Mouse (Mus musculus) intestine, postnatal 0 days (tissue): ENCODE results near the gene Rrp1b. TPM values are rescaled to one million over a fixed set of nuclear protein-coding genes. Genes with fewer than 3 reads are reported as not detected.

Source experiments
- ATAC-seq: fragments of 200-750 bp; cut with Nextera tagmentation; 2 replicates; pipeline ENCODE4 v1.8.0; 2017; ENCODE audit warnings: mild to moderate bottlenecking, moderate TSS enrichment, moderate library complexity
- H3K27ac ChIP-seq: fragments of 300-500 bp; sonication (generic); 2 replicates; pipeline ENCODE4 v1.5.1; 2014; ENCODE audit warnings: mild to moderate bottlenecking, low read depth, low read length, moderate library complexity
- H3K27me3 ChIP-seq: fragments of 300-500 bp; sonication (generic); replicated peaks from 2 replicates; pipeline ENCODE4 v1.6.1; 2014; ENCODE audit warnings: low read length, mixed read lengths; ENCODE audit not compliant: control insufficient read depth, insufficient read depth
- H3K36me3 ChIP-seq: fragments of 300-500 bp; sonication (generic); 2 replicates; pipeline ENCODE4 v1.6.1; 2014; ENCODE audit warnings: mild to moderate bottlenecking, moderate library complexity; ENCODE audit not compliant: control insufficient read depth, insufficient read depth
- H3K4me1 ChIP-seq: fragments of 300-500 bp; sonication (generic); replicated peaks from 2 replicates; pipeline ENCODE4 v1.6.1; 2014; ENCODE audit warnings: antibody characterized with exemption, low read length, mixed read lengths; ENCODE audit not compliant: control insufficient read depth, insufficient read depth
- H3K4me2 ChIP-seq: fragments of 300-500 bp; sonication (generic); replicated peaks from 2 replicates; pipeline ENCODE4 v1.6.1; 2014; ENCODE audit warnings: low read depth, mild to moderate bottlenecking, moderate library complexity
- H3K4me3 ChIP-seq: fragments of 300-500 bp; sonication (generic); 2 replicates; pipeline ENCODE4 v1.5.1; 2014; ENCODE audit warnings: low read depth, low read length
- H3K9ac ChIP-seq: fragments of 300-500 bp; sonication (generic); 2 replicates; pipeline ENCODE4 v1.6.1; 2014; ENCODE audit warnings: mild to moderate bottlenecking, low read depth, low read length
- H3K9me3 ChIP-seq: fragments of 300-500 bp; sonication (generic); 2 replicates; pipeline ENCODE4 v1.6.1; 2016; ENCODE audit warnings: mixed run types; ENCODE audit not compliant: control insufficient read depth
- CTCF ChIP-seq: sonication (generic); IDR thresholded peaks from 2 replicates; pipeline ENCODE4 v1.5.1; 2016; ENCODE audit warnings: low read depth, mild to moderate bottlenecking, control low read depth, antibody characterized with exemption, moderate library complexity
- WGBS: fragments of 180-500 bp; shearing (Covaris S2); extraction: QIAGEN DNeasy Blood & Tissue Kit; methylation state at CpG from one replicate; pipeline ENCODE4 v1.1.7; 2014; 5-methylcytosine and 5-hydroxymethylcytosine counted together
- polyA plus RNA-seq: library from polyadenylated mRNA; unstranded; fragments of >200 nt; fragmentation: Nextera tagmentation; extraction: Ambion mirVana; gene quantifications from 2 replicates; pipeline ENCODE4 v1.2.1, GENCODE M21; 2015

Rrp1b gene
- polyA plus RNA-seq, 1 experiment from 2014 or later = 11.6 TPM

DNA sequence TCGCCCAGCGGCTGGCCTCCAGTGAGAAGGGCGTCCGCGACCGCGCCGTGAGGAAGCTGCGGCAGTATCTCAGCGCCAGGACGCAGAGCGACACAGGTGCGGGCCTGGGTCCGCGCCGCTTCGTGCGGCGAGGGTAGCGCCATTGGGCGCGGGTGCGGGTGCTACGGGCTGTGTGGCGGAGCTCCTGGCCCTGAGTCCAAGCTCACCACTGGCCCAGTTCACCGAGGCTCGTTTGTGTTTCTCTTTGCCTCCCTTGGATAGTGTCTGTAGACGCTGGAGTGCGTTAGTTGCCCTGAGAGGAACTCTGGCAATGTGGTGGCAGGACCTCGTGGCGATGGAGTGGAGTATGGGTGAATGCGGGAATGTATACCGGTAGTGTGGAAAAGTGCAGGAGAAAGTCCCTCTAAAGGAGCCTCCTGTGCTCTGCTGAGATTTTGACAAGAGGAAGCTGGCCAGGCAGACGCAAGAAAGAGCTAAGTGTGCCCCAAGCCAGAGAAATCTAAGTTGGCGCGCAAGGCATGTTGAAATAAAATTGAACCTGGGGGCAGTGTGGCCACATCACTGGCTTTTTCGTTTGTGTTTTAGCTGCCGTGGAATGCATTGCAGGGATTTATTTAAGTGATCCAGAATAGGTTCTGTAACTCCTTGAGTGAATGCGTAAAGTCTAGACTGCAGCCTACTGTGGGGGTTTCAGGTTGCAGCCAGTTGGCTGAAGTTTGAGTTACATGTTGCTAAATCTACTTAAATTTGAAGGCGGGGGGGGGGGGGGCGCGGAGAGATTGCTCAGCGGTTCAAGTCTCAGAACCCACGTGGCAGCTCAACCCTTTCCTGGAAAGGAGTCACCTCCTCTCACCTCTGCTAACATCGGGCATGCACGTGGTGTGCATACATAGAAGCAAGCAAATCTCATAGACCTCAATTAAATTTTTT lies 874 bp downstream of the Rrp1b start:
- peak overlapping the region; percentile 65 for H3K9ac ChIP-seq
- TF ChIP-seq CTCF = no peak
- no peaks in the 10 kb centered on the region for H3K4me1 ChIP-seq
- under 1% methylated on average over 46 of the region's 46 CpGs for WGBS
- H3K36me3 ChIP-seq = no peaks in the 10 kb centered on the region
- peak overlapping the region; percentile 86 for H3K4me2 ChIP-seq
- no peaks in the 10 kb centered on the region for H3K9me3 ChIP-seq
- no peaks in the 10 kb centered on the region for H3K27me3 ChIP-seq
- peak; percentile 40; the same call in 1 of the 2 replicates for ATAC-seq
- peak overlapping the region; percentile 65 for H3K4me3 ChIP-seq
- peak overlapping the region; percentile 50 for H3K27ac ChIP-seq

DNA sequence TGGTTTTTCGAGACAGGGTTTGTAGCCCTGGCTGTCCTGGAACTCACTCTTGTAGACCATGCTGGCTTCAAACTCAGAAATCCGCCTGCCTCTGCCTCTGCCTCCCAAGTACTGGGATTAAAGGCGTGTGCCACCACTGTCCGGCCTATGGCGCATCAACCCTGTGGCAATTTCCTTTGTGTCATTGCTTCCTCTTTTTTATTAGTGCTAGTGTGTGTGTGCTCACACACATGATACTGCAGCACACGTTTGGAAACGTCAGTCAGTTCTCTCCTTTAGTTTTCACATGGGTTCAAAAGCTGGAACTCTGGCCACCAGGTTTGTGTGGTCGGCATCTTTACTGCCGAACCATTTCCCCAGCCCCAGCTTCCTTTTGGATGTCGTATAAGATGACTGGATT lies 4.4 kb downstream of the Rrp1b start:
- no peak for TF ChIP-seq CTCF
- H3K36me3 ChIP-seq = no peaks in the 10 kb centered on the region
- H3K27ac ChIP-seq = no peak overlapping the region
- no peak overlapping the region for H3K9ac ChIP-seq
- no peak overlapping the region for H3K4me3 ChIP-seq
- 72% methylated on average over 10 of the region's 10 CpGs for WGBS
- no peak for ATAC-seq
- no peak overlapping the region for H3K4me2 ChIP-seq
- H3K27me3 ChIP-seq = no peaks in the 10 kb centered on the region
- H3K9me3 ChIP-seq = no peaks in the 10 kb centered on the region
- H3K4me1 ChIP-seq = no peaks in the 10 kb centered on the region

DNA sequence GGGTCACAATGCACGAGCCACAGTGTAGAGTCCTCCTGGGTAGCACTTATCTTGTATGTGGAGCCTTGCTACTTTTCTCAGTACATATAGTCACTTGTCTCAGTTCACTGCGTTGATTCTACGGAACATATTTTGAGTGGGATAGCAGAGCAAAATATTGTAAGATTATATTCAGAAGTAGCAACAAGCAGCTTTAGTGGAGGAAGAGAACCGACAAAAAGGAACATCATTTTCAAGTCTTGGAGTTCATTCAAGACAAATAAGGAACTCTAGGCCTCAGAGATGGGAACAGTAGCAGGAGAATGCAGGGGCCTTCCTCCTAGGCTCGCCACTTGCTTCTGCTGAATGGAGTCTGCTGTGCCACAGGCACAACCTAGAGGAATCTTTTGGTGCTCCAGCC lies 10.6 kb downstream of the Rrp1b start:
- no peaks in the 10 kb centered on the region for H3K27me3 ChIP-seq
- no peak for TF ChIP-seq CTCF
- no peak overlapping the region for H3K9ac ChIP-seq
- no peaks in the 10 kb centered on the region for H3K9me3 ChIP-seq
- no peak overlapping the region for H3K4me2 ChIP-seq
- no peak for ATAC-seq
- H3K4me1 ChIP-seq = no peaks in the 10 kb centered on the region
- H3K4me3 ChIP-seq = no peak overlapping the region
- 87% methylated on average over 5 of the region's 5 CpGs for WGBS
- peaks cover 29% of the 10 kb centered on the region for H3K36me3 ChIP-seq
- no peak overlapping the region for H3K27ac ChIP-seq

DNA sequence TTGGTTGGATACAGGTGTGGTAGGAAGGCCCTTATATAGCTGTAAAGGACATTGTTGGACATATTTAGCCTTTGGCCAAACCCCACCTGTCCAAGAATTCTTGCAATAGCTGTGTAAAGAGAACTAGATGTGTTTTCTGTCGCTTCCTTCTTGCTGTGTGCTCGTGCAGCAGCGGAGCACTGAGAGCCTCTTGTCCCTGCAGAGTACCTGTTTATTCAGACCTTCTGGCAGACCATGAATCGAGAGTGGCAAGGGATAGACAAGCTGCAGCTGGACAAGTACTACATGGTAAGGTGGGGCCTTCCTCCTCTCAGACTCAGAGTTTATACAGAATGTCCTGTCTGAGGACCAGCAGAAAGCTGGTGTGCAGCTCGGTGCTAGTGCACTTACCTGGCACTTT lies 12.5 kb downstream of the Rrp1b start:
- Histone ChIP-seq H3K27ac (no peak overlapping the region), H3K4me3 (no peak overlapping the region), H3K36me3 (peaks cover 47% of the 10 kb centered on the region), H3K4me1 (no peaks in the 10 kb centered on the region), H3K27me3 (no peaks in the 10 kb centered on the region), H3K9ac (no peak overlapping the region), H3K9me3 (no peaks in the 10 kb centered on the region), H3K4me2 (no peak overlapping the region)
- no peak for TF ChIP-seq CTCF
- 74% methylated on average over 5 of the region's 5 CpGs for WGBS
- no peak for ATAC-seq

DNA sequence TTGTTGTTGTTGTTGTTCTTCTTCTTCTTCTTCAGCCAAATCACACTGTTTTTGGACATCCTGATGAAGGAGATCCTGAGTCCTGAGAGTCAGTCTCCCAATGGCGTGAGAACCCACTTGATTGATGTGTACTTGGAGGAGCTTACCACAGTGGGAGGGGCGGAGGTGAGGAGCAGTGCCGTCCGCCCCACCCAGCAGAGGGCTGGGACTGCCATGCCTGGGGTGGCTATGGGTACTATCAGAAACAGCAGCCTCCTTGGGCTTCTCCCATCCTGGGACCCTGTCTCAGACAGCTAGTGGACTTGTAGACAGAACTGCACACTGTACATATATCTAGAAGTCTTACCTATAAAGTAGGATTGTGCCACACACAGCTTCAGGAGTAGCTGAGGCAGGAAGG lies 14.0 kb downstream of the Rrp1b start:
- Histone ChIP-seq H3K27ac (no peak overlapping the region), H3K4me3 (no peak overlapping the region), H3K9ac (no peak overlapping the region), H3K4me2 (no peak overlapping the region), H3K27me3 (no peaks in the 10 kb centered on the region), H3K4me1 (no peaks in the 10 kb centered on the region), H3K36me3 (peaks cover 56% of the 10 kb centered on the region), H3K9me3 (no peaks in the 10 kb centered on the region)
- no peak for ATAC-seq
- WGBS = 79% methylated on average over 4 of the region's 4 CpGs
- TF ChIP-seq CTCF = no peak

DNA sequence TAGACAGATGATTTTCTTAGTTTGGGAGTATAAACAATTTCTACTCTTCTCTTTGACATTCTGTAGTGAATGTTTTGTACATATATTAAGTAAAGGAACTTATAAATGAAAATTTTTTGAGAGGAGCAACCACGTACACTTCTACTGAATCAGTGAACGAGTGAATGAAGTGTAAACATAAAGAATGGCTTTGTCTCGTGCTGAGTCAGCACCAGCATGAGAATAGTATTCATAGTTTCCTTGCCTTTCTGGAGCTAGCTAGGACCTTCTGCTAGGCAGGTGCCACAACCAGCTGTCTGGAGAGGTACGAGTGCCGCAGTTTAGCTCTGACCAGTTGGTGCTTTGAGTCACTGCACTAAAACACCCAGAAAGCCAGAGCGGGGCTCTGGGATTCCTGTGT lies 14.7 kb downstream of the Rrp1b start:
- no peak for TF ChIP-seq CTCF
- H3K9me3 ChIP-seq = no peaks in the 10 kb centered on the region
- H3K9ac ChIP-seq = no peak overlapping the region
- H3K27me3 ChIP-seq = no peaks in the 10 kb centered on the region
- no peak overlapping the region for H3K4me3 ChIP-seq
- H3K4me2 ChIP-seq = no peak overlapping the region
- H3K27ac ChIP-seq = no peak overlapping the region
- no peak for ATAC-seq
- WGBS = 90% methylated on average over 6 of the region's 6 CpGs
- H3K36me3 ChIP-seq = peaks cover 61% of the 10 kb centered on the region
- no peaks in the 10 kb centered on the region for H3K4me1 ChIP-seq
